Mouse (Mus musculus): Measurements from ENCODE around the gene Lrrc8c. TPM values are rescaled to one million over a fixed set of nuclear protein-coding genes. Genes with fewer than 3 reads are reported as not detected.

Lrrc8c gene
- total RNA-seq, 2 experiments from 2014 or later: 22.8 to 74.2 TPM

DNA sequence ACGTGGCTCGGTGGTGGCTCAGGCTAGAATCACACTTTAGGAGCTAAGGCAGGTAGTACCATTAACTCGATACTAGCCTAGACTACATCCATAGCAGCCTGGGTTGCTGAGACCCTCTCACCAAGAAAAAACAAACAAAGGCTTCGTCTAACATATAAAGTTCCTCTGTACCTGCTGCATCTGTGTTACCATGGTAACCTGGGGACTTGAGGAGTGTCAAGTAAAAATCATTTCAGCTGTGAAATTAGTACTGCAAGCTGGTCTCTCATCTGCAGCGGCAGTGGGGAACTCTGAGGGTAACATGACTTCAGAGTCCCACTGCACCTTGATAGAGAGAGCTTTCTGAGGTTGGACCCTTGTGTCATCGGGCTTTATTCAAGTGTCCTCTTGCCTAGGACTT lies 68.3 kb downstream of the Lrrc8c start:
- ATAC-seq (replicated peaks; ENCODE audit: low FRiP score, poor library complexity, severe bottlenecking): no peak

DNA sequence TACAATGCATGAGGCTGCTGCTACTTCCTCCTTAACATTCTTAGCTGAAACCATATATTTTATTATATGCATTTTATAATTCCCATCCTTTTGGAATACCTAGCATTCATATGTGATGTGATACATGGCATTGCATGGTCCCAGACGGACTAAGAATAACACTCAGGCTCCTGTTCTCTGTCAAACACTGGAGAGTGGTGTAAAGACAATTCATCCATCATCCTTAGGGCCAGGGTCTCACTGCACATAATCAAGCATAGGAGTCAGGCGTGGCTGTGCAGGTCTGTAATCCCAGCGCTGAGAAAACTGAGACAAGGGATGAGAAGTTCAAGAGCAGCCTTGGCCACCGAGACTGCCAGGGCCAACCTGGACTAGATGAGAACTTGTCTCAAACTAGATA lies 69.5 kb downstream of the Lrrc8c start:
- ATAC-seq (replicated peaks; ENCODE audit: low FRiP score, poor library complexity, severe bottlenecking): no peak

DNA sequence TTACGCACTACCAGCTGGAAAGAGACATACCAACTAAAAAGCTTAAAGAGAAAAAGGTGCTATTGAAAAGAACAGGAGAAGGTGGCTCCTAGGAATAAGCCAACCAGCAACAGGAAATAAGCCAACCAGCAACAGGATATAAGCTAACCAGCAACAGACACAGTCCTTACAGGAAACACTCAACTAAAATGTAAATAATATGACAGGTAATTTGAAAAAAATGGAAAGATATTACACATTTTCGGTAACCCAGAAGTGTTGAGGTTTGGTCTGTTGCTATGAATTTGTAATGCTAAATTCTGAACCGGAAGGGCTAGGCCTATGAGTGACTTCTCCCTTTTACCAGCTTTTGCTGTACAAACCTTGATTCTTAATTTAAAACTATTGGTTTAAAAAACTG lies 69.9 kb downstream of the Lrrc8c start:
- no peak for ATAC-seq (replicated peaks; ENCODE audit: low FRiP score, poor library complexity, severe bottlenecking)

DNA sequence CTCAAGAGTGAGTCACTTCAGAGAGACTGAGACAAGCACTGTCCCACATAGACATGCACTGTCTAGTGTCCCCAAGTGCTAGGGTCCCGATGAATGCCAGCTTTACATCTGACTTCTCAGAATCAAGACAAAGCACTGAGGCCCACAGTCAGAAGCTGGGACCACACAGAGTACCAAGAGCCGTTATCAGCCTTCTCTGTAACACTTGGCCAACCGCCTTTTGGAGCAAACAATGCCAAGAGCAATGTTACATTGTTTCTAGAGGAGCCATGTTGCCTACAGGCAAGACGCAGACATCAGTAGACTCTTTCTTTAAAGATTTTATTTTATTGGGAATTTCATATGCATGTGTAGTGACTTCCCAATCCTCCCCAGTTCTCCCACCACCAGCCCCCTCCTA lies 73.2 kb downstream of the Lrrc8c start:
- no peak for ATAC-seq (replicated peaks; ENCODE audit: low FRiP score, poor library complexity, severe bottlenecking)

DNA sequence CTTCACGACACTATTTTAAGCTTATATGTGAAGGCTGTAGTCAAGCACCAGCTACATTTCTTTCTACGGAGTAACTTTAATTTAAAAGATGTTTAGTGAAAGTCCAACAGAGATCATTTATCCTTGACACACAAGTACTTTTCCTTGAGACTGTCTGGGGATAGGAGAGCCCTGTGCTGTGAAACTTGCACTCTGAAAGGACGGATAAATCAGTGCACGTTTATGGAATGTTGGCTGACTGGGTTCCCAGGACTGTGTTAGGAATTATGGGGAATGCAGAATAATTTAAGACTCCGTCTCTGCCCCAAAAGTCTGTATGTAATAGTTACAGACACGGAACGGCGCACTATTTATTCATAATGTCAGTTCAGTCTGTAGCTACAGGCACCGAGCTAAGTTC lies 74.4 kb downstream of the Lrrc8c start:
- ATAC-seq (replicated peaks; ENCODE audit: low FRiP score, poor library complexity, severe bottlenecking): no peak

DNA sequence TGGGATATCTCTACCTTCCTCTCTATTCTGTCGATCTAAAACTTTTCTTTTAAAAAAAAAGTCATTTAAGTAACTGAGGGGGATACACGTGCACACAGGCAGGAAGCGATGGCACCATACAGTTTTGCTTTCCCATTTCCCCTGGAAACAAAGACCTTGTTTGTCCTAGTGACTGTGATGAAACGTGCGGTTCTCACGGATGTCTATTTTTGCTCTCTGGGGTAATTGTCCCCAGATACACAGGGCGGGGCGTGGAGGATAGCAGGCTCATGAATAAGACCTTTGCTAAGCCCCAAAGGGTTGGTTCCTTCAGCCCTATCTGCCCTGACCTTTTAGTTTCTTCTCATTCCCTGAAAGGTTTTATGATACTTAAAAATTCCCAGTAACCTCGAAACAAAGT lies 79.7 kb downstream of the Lrrc8c start:
- ATAC-seq (replicated peaks; ENCODE audit: low FRiP score, poor library complexity, severe bottlenecking): no peak

DNA sequence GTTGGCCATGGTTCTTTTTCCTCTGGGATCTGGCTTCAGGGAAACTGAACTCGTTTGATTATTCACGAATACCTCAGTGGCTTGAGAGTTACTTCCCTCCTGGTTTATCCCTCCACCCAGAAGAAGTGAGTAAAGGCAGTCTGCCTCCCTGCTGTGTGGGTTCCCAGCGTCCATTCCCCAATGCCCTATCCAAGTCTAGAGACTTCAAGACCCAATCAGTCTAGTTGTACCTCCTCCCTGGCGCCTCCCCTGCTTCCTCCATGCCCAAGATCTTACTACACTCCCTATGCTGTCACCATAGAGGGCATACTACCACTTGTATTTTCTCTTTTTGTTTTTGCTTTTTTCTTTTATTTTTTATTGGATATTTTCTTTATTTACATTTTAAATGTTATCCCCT lies 80.1 kb downstream of the Lrrc8c start:
- no peak for ATAC-seq (replicated peaks; ENCODE audit: low FRiP score, poor library complexity, severe bottlenecking)

DNA sequence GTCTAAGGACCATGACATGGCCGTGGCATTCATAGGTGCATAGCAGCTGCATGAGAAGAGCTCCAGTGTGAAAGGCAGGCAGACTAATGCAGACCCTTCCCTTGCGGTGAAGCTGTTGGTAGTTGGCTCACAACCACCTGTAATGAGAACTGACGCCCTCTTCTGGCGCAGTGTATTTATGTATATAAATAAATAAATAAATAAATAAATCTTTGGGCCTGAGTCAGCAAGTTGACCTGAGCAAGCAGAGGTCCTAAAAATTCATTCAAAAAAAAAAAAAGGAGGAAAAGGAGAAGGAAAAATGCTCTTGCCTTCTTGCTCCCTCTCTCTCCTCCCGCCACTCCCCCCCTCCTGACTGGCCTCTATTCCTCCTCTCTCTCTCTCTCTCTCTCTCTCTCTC lies 81.8 kb downstream of the Lrrc8c start:
- no peak for ATAC-seq (replicated peaks; ENCODE audit: low FRiP score, poor library complexity, severe bottlenecking)

DNA sequence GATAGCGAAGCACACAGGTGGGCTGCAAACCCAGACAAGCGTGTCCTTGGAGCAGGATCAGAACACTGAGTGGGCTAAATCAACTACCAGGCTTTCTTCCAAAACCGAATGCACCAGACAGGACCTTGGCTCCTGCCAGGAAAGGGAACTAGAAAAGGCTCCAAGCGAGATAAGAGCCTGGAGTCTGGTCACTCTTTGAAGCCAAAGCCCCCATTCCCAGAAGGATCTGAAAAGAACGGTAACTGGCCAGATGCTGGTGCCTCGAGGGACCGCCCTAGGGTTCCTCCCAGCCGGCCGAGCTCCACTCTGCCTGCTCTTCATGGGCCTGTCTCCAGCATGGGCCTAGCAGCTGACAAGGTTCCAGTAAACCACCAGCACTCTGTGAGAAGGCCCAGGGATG lies 83.4 kb downstream of the Lrrc8c start:
- no peak for ATAC-seq (replicated peaks; ENCODE audit: low FRiP score, poor library complexity, severe bottlenecking)

DNA sequence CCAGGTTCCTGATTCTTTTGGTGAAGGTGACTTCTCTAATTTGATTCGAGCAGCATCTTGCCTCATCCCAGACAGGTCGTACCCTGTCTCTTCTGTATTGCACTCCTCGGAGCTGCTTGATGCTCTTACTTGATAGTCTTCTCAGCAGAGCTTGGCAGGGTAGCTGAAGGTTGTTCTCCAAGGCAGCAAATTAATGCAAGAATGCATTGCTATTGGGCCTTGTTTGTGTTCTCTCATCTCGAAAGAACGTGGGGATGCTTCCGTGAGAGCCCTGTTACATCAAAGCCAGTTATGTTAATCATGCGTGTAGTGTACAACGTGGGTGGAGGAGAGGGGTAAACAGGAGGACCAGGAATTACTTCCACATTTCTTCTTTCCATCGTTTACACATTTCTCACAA lies 86.5 kb downstream of the Lrrc8c start:
- no peak for ATAC-seq (replicated peaks; ENCODE audit: low FRiP score, poor library complexity, severe bottlenecking)

DNA sequence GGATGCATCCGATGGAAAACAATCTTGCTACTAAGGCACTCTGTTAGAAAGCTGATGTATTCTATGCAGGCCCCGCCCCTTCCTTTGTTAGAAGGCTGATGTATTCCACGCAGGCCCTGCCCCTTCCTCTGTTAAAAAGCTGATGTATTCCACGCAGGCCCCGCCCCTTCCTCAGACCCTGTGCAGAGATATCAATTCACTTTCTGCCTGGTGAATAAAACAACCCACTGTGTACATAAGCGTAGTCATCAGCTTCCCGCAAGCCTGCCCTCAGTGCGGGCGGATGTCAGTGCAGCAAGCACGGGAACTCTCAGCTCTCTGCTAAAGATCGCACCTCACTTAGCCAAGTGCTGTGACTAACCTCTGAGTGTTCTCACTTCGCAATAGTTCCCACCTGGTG lies 90.5 kb downstream of the Lrrc8c start:
- no peak for ATAC-seq (replicated peaks; ENCODE audit: low FRiP score, poor library complexity, severe bottlenecking)

DNA sequence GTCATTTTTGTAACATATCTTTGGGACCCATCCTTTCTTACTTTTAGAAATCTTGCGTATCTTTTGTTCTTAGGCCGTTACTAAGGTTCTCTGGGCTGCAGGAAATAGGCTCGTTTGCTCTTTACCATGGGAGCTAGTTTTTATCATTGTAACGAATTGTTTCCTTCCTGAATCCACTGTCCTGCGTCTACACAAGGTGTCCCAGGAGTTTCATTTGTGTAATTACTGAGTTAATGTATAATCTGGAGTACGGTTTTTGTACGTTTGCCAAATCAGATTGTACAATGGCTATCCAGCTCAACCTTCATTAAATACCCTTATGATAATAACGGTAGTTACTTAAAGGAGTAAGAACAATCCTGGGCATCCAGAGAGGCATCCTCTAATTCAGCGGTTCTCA lies 93.8 kb downstream of the Lrrc8c start:
- no peak for ATAC-seq (replicated peaks; ENCODE audit: low FRiP score, poor library complexity, severe bottlenecking)

DNA sequence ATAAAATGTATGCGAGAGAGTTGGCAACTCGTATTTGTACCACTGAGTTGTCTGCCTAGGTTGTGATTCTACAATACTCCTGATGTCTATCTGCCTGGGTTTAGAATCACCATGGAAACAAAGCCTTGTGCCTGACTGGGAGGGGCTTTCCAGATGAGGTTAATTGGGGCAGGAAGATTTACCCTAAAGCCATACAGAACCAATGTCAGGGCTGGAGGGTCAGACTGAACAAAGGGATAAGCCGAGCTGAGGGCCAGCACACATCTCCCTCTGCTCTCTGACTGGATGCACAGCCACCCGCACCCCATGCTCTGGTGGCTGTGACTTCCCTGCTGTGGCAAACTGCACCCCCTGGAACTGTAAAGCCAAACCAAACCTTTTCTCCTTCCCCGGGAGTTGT lies 94.8 kb downstream of the Lrrc8c start:
- ATAC-seq (replicated peaks; ENCODE audit: low FRiP score, poor library complexity, severe bottlenecking): no peak

DNA sequence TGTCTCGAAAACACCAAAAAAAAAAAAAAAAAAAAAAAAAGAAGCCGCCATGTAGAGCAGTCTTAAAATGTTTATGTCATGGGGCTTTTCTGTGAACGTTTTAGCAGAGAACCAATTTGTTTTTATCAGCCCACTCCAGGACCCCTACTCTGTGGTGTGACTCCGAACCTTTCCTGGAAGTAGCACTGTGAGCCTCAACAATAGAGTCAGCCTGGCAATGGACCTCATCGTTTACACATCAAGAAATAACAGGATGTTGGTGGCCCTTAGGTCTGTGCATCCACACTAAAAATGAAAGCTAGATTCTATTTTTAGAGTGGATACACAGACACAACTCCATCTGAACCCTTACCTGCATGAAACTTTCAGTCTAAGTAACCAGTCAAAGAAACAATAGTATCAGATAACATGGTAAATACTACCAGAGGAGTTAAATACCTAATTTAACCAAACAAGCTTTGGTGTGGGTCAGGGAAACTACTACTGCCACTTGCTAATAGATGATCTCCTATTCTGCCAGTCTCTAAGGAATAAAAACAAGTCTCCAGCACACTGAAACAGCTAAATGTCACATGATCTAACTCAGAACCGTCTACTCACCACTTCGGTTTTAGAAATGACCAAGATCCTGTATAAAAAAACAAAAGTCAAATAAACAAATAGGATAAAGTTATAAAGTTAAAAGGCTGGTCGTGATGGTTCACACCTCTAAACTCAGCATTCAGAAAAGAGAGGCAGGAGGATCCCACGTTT lies 95.7 kb downstream of the Lrrc8c start:
- ATAC-seq (replicated peaks; ENCODE audit: low FRiP score, poor library complexity, severe bottlenecking): no peak

DNA sequence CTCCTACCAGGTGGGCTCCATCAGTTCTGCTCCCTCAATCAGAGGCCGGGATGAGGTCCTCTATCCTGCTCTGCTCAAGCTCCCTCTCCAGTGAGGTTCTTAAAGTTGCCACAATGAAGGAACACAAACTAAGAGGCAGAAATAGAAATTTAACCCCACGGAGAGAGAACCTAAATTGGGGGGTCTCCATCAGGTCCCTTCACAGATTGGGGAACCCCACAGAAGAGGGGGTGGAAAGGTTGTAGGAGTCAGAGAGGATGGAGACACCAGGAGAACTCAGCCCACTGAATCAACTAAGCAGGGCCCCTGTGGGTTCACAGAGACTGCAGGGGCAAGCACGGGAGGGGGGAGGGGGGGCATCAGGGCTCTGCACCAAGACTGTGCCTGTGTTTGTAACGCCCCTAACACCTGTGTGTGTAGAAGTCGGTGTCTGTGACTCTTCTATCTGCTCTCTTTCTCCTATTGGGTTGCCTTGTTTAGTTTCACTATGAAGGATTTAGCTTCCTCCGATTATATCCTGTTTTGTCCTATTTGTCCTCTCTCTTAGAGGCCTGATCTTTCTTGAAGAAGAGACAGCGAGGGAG lies 96.8 kb downstream of the Lrrc8c start:
- no peak for ATAC-seq (replicated peaks; ENCODE audit: low FRiP score, poor library complexity, severe bottlenecking)

DNA sequence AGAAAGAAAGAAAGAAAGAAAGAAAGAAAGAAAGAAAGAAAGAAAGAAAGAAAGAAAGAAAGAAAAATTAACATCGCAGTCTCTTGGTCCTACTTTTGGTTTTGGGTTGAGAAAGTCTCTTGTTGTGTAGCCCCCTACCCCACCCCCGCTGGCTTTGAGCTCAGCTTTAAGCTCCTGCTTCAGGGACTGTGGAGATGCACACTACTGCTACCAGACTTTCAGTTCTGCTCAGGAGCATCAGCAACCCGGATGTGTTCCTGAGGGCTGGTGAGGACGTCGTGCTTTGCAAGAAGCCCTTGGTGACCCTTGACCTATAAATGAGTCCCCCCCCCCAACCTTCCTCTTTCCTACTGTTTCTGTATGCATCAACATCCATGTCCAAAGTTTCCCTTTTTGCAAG lies 97.3 kb downstream of the Lrrc8c start:
- no peak for ATAC-seq (replicated peaks; ENCODE audit: low FRiP score, poor library complexity, severe bottlenecking)

DNA sequence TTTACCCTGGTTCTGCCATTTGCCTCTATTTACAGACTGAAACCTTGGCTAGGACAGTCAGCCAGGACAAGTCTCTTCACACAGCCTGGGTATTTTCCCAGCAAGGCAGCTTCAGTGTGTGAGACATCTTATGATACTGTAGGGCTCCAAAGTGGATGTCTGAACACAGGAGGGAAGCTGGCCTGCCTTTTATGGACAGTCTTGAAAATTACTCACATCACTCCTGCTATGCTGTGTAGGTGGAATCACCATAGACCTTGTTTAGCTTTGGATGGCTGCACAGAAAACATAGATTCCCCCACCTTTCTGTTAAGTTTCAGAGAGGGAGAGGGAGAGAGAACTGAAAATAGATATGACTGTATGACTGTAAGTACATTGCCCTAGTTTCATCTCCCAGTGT lies 99.3 kb downstream of the Lrrc8c start:
- no peak for ATAC-seq (replicated peaks; ENCODE audit: low FRiP score, poor library complexity, severe bottlenecking)

DNA sequence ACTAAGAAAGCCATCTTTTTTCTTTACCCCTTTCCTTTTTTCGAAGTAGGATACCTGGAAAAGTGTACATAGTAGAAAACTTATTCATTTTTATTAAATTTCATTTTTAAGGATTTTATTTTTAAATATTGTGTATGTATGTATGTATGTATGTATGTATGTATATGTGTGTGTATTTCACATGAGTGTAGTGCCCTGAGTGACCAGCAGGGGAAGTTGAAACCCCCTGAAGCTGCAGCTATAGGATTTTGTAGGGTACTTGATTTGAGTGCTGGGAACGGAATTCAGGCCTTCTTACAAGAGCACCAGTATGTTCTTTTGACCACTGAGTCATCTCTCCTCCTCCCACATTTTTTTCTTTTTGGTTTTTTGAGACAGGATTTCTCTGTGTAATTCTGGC lies 100.5 kb downstream of the Lrrc8c start:
- ATAC-seq (replicated peaks; ENCODE audit: low FRiP score, poor library complexity, severe bottlenecking): no peak

DNA sequence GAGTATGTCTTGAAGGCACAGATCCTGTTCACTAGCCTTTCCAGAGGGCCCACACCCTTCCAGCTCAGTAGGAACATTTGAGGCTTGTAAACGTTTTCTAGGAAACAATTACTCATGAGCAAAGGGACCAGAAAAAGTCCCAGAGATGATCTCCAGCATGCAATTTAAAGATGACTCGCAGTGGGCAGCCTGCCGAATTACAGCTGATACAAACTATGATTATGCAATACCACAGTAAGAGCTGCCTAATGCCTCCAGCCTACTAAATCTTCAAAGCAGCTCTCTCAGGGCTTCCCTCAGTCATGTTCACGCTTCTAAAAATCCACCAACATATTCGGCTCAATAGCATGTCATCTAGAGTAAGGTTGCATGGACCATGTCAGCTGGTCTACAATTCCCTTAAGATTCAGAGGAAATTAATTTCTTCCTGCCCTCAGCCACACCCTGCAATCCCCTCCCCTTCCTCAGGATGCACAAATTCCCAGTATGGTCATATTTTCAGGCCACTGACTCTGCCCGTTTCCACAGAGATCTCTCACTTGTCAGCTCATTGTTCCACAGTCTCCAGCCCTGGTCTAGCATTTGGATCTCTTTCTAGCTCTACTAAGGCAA lies 101.4 kb downstream of the Lrrc8c start:
- ATAC-seq (replicated peaks; ENCODE audit: low FRiP score, poor library complexity, severe bottlenecking): no peak

DNA sequence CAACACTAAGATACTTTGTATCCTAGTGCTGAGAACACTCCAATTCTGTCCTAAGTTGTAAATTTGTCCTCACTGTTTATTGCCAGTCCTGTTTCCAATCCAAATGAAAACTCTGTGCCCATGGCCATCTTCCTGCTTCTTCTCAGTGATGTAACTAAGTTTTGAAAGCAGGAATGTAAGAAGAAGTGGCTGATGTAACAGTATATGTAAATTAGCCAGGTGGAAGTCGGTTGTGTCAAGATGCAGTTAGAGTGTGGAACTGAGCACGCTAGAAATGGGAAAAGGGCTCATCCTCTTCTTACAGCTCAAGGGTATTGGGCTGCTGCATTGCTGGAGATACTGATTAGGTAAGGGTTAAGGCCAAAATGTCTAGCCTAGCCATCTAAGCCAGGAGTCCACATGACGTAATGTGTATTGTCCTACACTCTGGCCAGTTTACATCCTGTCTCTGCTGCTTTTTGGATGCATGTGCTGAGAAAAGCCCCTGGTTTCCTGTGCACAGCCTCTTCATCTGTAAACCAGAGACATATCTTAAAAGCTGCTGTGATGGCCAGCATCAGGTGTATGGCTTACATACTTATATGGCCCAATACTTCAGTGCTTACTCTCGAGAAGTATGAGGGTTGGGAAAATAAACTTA lies 104.0 kb downstream of the Lrrc8c start:
- no peak for ATAC-seq (replicated peaks; ENCODE audit: low FRiP score, poor library complexity, severe bottlenecking)

DNA sequence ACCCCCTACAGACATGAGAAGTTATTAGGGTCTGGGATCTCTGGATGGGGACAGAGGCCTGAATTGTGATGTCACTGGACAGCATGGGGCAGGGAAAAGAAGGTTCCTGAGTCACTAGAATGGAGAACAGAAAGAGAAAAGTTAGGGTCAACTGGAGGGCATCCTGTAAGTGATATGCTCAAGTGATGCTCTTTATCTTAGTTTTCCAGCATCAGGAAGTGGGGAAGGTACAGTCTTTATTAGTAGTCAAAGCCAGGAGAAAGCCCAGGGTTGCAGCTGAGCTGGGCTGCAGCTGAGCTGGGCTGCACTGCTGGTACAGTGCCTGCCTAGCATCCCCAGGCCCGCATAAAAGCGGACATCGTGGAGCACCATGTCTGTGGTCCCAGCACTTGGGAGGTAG lies 105.1 kb downstream of the Lrrc8c start:
- no peak for ATAC-seq (replicated peaks; ENCODE audit: low FRiP score, poor library complexity, severe bottlenecking)
